Mouse (Mus musculus): ENCODE measurements around the gene Cpt1b.

The Cpt1b gene

GRCm38 (mm10) chr15:89378831-89379401 lies 46.7 kb downstream of the Cpt1b start, which contains the start of gene Odf3b:
Odf3b (minus strand) TSS chr15:89379282.
- no peak for DNase-seq

GRCm38 (mm10) chr15:89377938-89378828 lies 47.5 kb downstream of the Cpt1b start:
- DNase-seq, result no peak

DNA sequence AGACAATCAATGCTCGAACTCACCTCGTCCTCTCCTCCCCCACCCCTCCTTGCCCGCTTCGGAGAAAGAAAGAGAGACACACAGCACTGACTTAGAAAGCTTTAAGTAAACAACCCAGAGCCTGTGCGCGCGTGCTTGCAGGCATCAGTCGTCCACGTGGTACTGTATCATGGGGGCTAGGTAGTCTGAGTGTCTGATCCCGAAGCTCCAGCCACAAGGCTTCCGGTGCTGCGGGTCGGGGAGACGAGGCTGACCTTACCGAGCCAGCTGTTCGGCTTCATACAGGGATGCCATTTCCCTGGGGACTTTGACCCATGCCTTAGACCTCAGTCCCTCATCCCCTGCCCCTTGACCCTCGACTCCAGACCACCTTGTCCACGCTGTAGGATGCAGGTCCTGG lies 48.3 kb downstream of the Cpt1b start:
- no peak for DNase-seq

GRCm38 (mm10) chr15:89376957-89377356 lies 48.7 kb downstream of the Cpt1b start, which contains the start of gene Tymp:
Tymp (minus strand) TSS chr15:89377039.
- DNase-seq, result no peak

DNA sequence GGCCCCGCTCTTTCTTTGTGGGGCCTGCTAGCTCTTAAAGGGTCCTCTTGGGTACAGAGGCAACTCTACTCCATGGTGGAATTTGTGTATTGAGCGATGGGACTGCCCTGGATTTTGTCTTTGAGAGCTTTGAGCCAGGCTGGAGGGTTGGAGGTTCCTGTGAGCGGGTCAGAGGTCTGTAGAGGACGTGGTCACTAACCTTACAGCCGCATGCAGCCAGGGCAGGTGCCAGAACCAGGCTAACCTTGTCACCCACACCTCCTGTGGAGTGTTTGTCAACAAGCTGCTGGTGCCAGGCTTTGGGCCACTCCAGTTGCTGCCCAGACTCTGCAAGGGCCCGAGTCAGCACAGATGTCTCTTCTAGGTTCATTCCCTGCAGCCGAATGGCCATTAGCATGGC lies 49.6 kb downstream of the Cpt1b start:
- DNase-seq, result no peak

- no peak for DNase-seq
Measured at GRCm38 (mm10) chr15:89374801-89375534, 50.7 kb downstream of the Cpt1b start.

DNA sequence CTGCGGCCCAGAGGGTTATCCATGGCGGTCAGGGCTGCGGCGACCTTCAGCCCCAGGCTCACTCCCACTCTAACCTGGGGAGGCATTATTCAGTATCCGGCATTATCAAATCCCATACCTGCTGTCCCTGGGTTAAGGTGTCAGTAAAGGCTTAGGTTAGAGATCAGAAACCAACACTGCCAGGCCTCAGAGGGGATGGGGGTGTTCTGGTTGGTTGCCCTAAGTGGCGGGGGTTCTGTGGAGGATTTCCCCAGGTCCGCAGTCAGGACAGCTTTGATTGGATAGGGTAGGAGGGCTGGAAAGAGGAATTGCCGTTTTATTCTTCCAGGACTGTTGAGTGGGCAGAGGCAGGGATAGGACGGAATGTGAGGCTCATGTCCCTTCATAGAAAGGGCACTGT lies 51.3 kb downstream of the Cpt1b start:
- DNase-seq, result no peak

GRCm38 (mm10) chr15:89373762-89374248 lies 51.9 kb downstream of the Cpt1b start, which contains the start of gene Sco2:
Sco2 (minus strand) TSS chr15:89373846.
- DNase-seq, result peak; percentile 93

GRCm38 (mm10) chr15:89373027-89373761 lies 52.5 kb downstream of the Cpt1b start:
- DNase-seq, result peak; percentile 88

- no peak for DNase-seq
Measured at GRCm38 (mm10) chr15:89372536-89372935, 53.1 kb downstream of the Cpt1b start.

DNA sequence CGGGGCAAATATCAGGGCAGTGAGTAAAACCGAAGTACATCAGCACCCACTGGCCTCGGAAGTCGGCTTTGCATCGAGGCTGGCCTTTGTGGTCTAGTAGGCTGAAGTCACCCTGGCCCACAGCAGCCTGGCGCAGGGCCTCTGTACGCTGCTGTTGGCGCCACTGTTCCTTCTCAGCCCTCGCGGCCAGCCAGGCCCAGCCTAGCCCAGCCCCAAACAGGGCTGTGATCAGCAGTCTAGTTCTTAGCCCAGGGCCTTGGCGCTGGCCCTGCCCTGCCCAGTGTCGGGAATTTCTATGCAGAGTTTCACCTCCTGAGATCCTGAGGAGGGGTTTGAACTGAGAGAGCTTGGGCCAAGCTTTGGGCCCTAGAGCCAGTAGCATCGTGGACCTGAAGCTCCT lies 53.6 kb downstream of the Cpt1b start:
- DNase-seq, result no peak
